Mouse (Mus musculus) right cerebral cortex, postnatal 36 days (tissue): Measurements from ENCODE around the gene Rab43.

ENCODE experiments used
- DNase-seq, 2 experiments: peaks; one replicate each; pipeline ENCODE4 v3.0.0; 2022; ENCODE audit warnings: low spot score in 2 of 2, mixed read lengths in 1 of 2

Gene Rab43

GRCm38 (mm10) chr6:87811675-87812338, at the start of gene Rab43:
Gene Rab43 (minus strand): TSS chr6:87812164.
- peak; percentile 85 to 86 for DNase-seq

- peak in 1 of 2 experiments; percentile 57 for DNase-seq
Measured at GRCm38 (mm10) chr6:87857071-87857470, 45.1 kb upstream of the Rab43 start.

GRCm38 (mm10) chr6:87853446-87853845, 41.5 kb upstream of the Rab43 start:
- DNase-seq, result no peak

- DNase-seq, result no peak
Measured at GRCm38 (mm10) chr6:87851871-87852270, 39.9 kb upstream of the Rab43 start.

DNA sequence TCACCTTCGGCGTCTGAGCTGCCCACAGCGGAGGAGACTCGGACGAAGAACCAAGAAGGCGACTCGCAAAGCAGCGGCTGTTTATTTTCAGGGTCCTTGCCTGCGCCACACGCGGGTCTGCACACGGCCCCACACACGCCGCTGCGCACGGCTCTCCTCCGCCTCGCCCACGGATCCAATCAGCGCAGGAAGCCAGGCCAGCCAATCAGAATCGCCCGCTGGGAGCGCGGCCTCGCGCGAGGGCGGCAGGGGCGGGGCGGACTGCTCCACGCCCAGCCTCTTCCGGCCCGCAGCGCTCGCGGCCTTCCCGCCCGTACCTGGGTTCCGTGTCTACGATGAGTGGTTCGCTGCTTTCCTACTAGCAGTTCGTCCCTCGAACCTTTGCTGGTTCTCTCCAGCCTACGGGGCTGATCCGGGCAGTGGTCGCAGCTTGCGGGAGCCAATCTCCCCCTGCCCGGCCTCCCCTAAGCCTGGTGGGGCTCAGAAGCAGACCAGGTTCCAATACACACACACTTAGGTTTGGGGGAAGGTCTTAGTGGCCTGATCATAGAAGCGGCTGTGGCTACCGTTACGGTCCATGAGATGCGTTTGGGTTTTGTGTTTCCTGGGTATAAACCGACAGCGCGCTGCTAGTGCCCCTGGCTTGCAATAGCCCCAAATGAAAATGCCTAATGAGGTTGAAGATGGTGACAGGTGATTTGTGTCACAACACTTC, 39.1 kb upstream of the Rab43 start, which contains the start of gene Cnbp:
Gene Cnbp, minus strand, starts transcription at position 207 of the 715 bp plus-strand sequence.
- DNase-seq, result peak; percentile 94 to 96

- DNase-seq, result no peak
Measured at GRCm38 (mm10) chr6:87850155-87850899, 38.4 kb upstream of the Rab43 start.

GRCm38 (mm10) chr6:87849780-87850154, 37.8 kb upstream of the Rab43 start:
- DNase-seq, result no peak

- no peak for DNase-seq
Measured at GRCm38 (mm10) chr6:87846813-87847212, 34.8 kb upstream of the Rab43 start.

GRCm38 (mm10) chr6:87845031-87845695, 33.2 kb upstream of the Rab43 start:
- DNase-seq, result no peak

GRCm38 (mm10) chr6:87842254-87842653, 30.3 kb upstream of the Rab43 start:
- DNase-seq, result no peak

DNA sequence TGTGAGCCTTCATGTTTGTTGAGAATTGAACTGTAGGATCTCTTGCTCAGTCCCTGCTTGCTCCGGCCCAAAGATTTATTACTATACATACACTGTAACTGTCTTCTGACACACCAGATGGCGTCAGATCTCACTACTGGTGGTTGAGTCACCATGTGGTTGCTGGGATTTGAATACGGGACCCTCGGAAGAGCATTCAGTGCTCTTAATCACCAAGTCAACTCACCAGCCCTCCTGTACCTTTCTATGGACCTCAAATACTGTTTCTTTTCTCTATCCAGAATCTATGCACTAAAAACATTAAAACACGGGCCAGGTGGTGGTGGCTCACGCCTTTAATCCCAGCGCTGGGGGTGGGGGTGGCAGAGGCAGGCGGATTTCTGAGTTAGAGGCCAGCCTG, 29.7 kb upstream of the Rab43 start:
- no peak for DNase-seq

DNA sequence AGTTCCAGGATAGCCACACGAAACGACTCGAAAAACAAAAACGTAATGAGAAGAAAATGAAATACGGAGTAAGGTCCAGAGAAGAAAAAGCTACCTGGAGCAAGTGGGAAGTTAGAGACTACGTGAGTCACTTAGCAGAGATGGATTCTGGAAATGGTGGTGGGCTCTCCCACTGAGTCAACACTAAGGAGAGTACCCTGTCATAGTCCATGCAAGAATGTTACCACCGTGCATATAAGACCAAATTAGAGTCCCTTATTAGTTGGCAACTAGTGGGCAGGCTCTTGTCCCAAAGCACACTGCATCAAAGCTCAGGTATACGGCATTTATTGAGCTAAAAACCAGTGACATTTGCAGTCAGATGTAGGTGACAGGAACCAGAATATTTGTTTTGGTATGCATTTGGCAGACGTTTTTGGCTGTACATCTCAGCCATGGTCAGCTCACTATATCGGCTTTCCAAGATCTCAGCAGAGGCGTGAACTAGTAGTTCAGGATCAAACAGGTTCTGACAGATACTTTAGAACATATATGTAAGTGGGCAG, 27.9 kb upstream of the Rab43 start:
- no peak for DNase-seq

DNA sequence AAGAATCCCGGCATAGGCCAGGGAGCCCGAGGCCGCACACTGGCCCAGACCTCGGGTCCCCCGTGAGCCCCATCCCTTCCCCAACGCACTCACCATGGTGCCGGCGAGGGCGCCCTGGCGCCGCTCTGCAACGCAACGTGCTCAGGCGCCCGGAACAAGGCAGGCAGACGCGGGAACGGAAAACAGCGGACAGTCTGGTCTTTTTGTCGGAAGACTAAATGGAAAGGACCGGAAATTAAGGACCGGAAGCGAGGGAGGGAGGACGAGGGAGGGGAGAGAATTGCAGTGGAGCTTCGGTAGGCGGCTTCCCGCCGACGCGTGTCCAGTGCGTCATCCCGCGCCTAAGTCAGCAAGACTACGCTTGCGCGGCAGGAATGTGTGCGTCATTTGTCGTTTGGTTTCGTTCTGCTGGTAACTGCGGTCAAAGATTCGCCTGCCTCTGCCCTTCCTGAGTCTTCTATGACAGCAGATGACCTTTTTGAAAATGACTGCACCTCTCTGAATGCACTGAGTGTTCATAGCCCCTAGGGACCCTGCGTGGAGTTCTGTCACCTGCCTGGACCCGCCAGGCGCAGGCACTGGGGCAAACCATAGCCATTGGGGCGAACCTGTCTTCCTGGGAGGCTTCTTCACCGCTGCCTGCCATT, 26.7 kb upstream of the Rab43 start, which contains the start of gene Isy1:
Gene Isy1, minus strand, starts transcription at position 248 of the 647 bp plus-strand sequence.
- DNase-seq, result peak; percentile 94 to 98

DNA sequence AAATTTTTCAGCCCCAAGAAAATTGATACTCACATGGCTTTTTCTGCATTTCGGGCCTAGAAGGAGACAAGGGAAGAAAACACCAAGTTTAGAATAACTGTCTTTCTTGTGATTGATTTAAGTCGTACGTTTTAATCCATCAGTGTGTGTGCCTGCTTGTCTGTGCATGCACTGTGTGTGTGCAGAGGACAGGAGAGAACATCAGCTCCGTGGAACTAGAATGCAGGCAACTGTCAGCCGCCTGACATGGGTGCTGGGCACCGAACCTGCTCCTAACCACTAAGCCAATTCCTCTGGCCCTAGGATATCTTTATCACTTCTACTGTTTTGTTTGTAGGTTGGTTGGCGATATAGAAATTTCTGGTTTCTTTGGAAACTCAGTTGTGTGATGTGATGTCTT, 23.7 kb upstream of the Rab43 start, which contains the start of gene Gm45140:
Gene Gm45140, minus strand, starts transcription at position 101 of the 400 bp plus-strand sequence.
- DNase-seq, result no peak

GRCm38 (mm10) chr6:87820366-87820765, 8.4 kb upstream of the Rab43 start:
- no peak for DNase-seq

DNA sequence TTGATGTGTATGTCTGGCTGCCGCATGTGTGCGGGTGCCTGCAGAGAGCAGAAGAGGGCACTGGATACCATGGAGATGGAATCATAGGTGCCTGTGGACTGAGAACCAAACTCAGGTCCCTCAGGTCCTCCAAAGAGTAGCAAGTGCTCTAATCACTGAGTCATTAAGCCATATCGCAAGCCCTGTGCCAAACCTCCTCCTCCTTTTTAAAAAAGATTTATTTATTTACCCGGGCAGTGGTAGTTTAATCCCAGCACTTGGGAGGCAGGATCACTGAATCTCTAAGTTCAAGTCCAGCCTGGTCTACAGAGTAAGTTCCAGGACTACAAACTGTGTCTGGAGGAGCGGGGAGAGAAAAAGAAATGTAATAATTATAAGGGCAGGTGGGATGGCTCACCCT, 2.5 kb upstream of the Rab43 start:
- DNase-seq, result no peak

- no peak for DNase-seq
Measured at GRCm38 (mm10) chr6:87812656-87813055, 692 bp upstream of the Rab43 start.

GRCm38 (mm10) chr6:87810713-87811669, 973 bp downstream of the Rab43 start:
- DNase-seq, result peak; percentile 37 to 40

GRCm38 (mm10) chr6:87810311-87810710, 1.7 kb downstream of the Rab43 start:
- no peak for DNase-seq

DNA sequence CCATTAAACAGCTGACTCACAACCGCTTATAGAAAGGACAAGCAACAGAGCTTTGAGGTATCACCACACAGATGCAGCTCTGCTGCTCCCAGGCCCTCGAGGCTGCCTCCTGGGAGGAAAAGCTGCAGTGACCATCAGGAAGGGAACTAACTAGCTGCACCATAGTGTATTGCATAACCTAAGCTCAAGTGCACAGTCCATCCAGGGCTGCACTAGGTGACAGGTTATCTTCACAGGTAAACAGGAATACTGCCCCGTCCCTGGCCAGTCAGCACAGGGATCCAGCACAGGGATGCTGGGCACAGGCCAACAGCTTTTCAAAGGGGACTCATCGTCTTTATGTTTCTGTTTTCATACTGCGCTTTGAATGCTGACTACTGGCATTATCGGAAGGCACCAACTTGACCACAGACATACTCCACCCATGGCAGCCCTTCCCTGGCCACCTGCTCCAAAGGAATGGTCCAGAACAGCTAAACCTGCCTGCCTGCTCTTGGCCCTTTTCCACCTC, 2.3 kb downstream of the Rab43 start:
- no peak for DNase-seq
